ENCODE assay signal across 8 mouse cellular contexts in the genomic region with DNA sequence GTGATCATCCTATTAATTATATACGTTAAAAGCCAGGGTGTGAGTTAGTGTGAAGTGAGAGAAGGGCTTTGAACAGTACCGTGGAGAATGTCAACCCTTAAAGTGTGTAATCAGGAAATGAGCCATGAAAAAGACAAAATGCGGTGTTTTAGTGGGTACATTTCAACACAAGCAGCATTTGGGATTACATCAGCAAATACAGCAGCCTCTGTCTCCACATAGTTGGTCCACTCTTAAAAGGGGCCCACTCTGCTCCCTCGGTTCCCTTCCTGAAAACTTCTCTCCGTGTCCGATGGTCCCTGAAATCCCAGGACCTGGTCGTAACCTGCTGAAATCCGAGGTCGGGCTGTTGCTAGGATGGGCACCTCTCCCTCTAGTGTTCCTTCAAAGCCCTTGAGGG. TPM values are rescaled to one million over a fixed set of nuclear protein-coding genes. Genes with fewer than 3 reads are reported as not detected.
DNase-seq lines count a peak whose midpoint lies in the region; ATAC-seq and TF ChIP-seq lines count a peak whose summit lies in the region.

No protein-coding gene starts in this region.

- peaks cover 11% of the 10 kb centered on the region for H3K79me2 ChIP-seq in MEL (ENCODE audit: control insufficient read depth, insufficient read depth, low read length, poor library complexity)

- TF ChIP-seq RAD21 in MEL (IDR thresholded peaks at IDR 0.05; ENCODE audit: low read depth, low read length), result no peak

- H3K4me3 ChIP-seq in heart, embryonic 14.5 days (ENCODE audit: control insufficient read depth in 1 of 2, insufficient read depth in 1 of 2, low read depth in 1 of 2, low read length in 2 of 2), result peak overlapping the region; percentile 71 to 97
- H3K4me3 ChIP-seq in MEL (ENCODE audit: control insufficient read depth in 1 of 2, insufficient read depth in 1 of 2, low read depth in 2 of 2, low read length in 2 of 2), result peak overlapping the region; percentile 78 to 82
- H3K4me3 ChIP-seq in hindbrain, embryonic 12.5 days, result peak overlapping the region; percentile 85
- peak overlapping the region; percentile 82 for H3K4me3 ChIP-seq in midbrain, embryonic 11.5 days (ENCODE audit: low read depth, low read length)

- peak overlapping the region; percentile 27 to 88 for H3K27ac ChIP-seq in heart, embryonic 14.5 days (replicated peaks in 1 of 2; ENCODE audit: control insufficient read depth in 1 of 2, insufficient read depth in 1 of 2, low read depth in 2 of 2, low read length in 2 of 2)
- peak overlapping the region; percentile 92 for H3K27ac ChIP-seq in MEL (ENCODE audit: control insufficient read depth, low read depth, low read length)
- H3K27ac ChIP-seq in hindbrain, embryonic 12.5 days, result peak overlapping the region; percentile 45
- H3K27ac ChIP-seq in midbrain, embryonic 11.5 days (ENCODE audit: low read depth, low read length), result no peak overlapping the region; the same call in 1 of the 2 replicates

- peaks cover 0 to 14% of the 10 kb centered on the region in 2 experiments; a peak in 2 of 4 replicates for H3K4me1 ChIP-seq in heart, embryonic 14.5 days (ENCODE audit: control insufficient read depth in 2 of 2, insufficient read depth in 2 of 2, low read length in 2 of 2)
- peaks cover 4 to 10% of the 10 kb centered on the region in 2 experiments; a peak in 3 of 4 replicates for H3K4me1 ChIP-seq in MEL (ENCODE audit: control insufficient read depth in 1 of 2, insufficient read depth in 2 of 2, low read length in 2 of 2)
- peaks cover 9% of the 10 kb centered on the region for H3K4me1 ChIP-seq in hindbrain, embryonic 12.5 days
- peaks cover 10% of the 10 kb centered on the region for H3K4me1 ChIP-seq in midbrain, embryonic 11.5 days (ENCODE audit: control insufficient read depth, insufficient read depth, low read length)

- no peak for ATAC-seq in heart, embryonic 14.5 days (ENCODE audit: insufficient number of reproducible peaks, insufficient read depth, low FRiP score, low read depth)
- ATAC-seq in hindbrain, embryonic 12.5 days (ENCODE audit: low FRiP score), result peak; percentile 13
- ATAC-seq in midbrain, embryonic 11.5 days (ENCODE audit: low FRiP score), result peak; percentile 5

- H3K36me3 ChIP-seq in heart, embryonic 14.5 days (ENCODE audit: control insufficient read depth, insufficient read depth, low read length), result peaks cover 24% of the 10 kb centered on the region
- H3K36me3 ChIP-seq in MEL (ENCODE audit: control insufficient read depth in 1 of 2, insufficient read depth in 2 of 2, low read length in 2 of 2), result peaks cover 0 to 6% of the 10 kb centered on the region in 2 experiments; a peak in 3 of 4 replicates
- H3K36me3 ChIP-seq in hindbrain, embryonic 12.5 days, result peaks cover 18% of the 10 kb centered on the region; the same call in 1 of the 2 replicates
- peaks cover 7% of the 10 kb centered on the region for H3K36me3 ChIP-seq in midbrain, embryonic 11.5 days (ENCODE audit: control insufficient read depth, insufficient read depth, low read length)

- no peak for TF ChIP-seq CTCF in MEL (IDR thresholded peaks at IDR 0.05 in 2 of 3, conservative IDR thresholded peaks at IDR 0.05 in 1 of 3; ENCODE audit: control insufficient read depth in 1 of 3, insufficient read depth in 1 of 3, low read depth in 2 of 3, low read length in 3 of 3, poor library complexity in 1 of 3, severe bottlenecking in 1 of 3)

- H3K27me3 ChIP-seq in heart, embryonic 14.5 days (ENCODE audit: control insufficient read depth, insufficient read depth, low read length), result no peaks in the 10 kb centered on the region
- no peaks in the 10 kb centered on the region for H3K27me3 ChIP-seq in MEL (ENCODE audit: control insufficient read depth in 1 of 2, insufficient read depth in 2 of 2, low read length in 2 of 2)
- H3K27me3 ChIP-seq in hindbrain, embryonic 12.5 days, result no peaks in the 10 kb centered on the region
- H3K27me3 ChIP-seq in midbrain, embryonic 11.5 days (ENCODE audit: control insufficient read depth, insufficient read depth, low read length), result no peaks in the 10 kb centered on the region

- TF ChIP-seq EP300 in MEL (IDR thresholded peaks at IDR 0.05; ENCODE audit: low read depth in 1 of 2, low read length in 2 of 2), result no peak

- H3K9ac ChIP-seq in heart, embryonic 14.5 days (ENCODE audit: low read length), result peak overlapping the region; percentile 71
- peak overlapping the region; percentile 84 for H3K9ac ChIP-seq in MEL (ENCODE audit: control insufficient read depth, low read depth, low read length, poor library complexity, severe bottlenecking)
- H3K9ac ChIP-seq in hindbrain, embryonic 12.5 days, result peak overlapping the region; percentile 57
- peak overlapping the region; percentile 87 for H3K9ac ChIP-seq in midbrain, embryonic 11.5 days (ENCODE audit: low read length)

- 0 out of 4 replicates have a peak, but pooled peaks of 1 of the 2 experiments have one; percentile 20 for TF ChIP-seq POLR2A in MEL (IDR thresholded peaks at IDR 0.05; ENCODE audit: control insufficient read depth in 1 of 2, insufficient read depth in 1 of 2, low read depth in 1 of 2, low read length in 2 of 2, poor library complexity in 1 of 2)

- H3K9me3 ChIP-seq in heart, embryonic 14.5 days (ENCODE audit: control insufficient read depth, low read length), result no peaks in the 10 kb centered on the region
- H3K9me3 ChIP-seq in MEL (replicated peaks; ENCODE audit: insufficient read depth, low read length), result no peaks in the 10 kb centered on the region
- H3K9me3 ChIP-seq in hindbrain, embryonic 12.5 days (replicated peaks), result no peaks in the 10 kb centered on the region
- H3K9me3 ChIP-seq in midbrain, embryonic 11.5 days (ENCODE audit: control insufficient read depth, low read length), result no peaks in the 10 kb centered on the region

- 4% methylated on average over 9 of the region's 9 CpGs for WGBS in heart, embryonic 14.5 days
- WGBS in hindbrain, embryonic 12.5 days, result 2% methylated on average over 9 of the region's 9 CpGs
- WGBS in midbrain, embryonic 11.5 days, result 6% methylated on average over 9 of the region's 9 CpGs

- peak overlapping the region; percentile 88 for H3K4me2 ChIP-seq in heart, embryonic 14.5 days (ENCODE audit: low read length)
- H3K4me2 ChIP-seq in hindbrain, embryonic 12.5 days (replicated peaks), result peak overlapping the region; percentile 70
- peak overlapping the region; percentile 76 for H3K4me2 ChIP-seq in midbrain, embryonic 11.5 days

- intact Hi-C loops in heart, postnatal 25 days (cut with DNase I), result loop anchor here (2.0 kb wide), 2 partner anchors 47 to 87 kb away; partner anchors contain the start of gene Metap1

- DNase-seq in heart, postnatal 25 days (ENCODE audit: low spot score), result no peak
- no peak for DNase-seq in MEL (ENCODE audit: low read depth, low spot score)
- DNase-seq in midbrain, embryonic 11.5 days (ENCODE audit: low spot score, missing footprints), result no peak
- no peak for DNase-seq in adrenal gland, postnatal 14 days
- DNase-seq in adrenal gland, adult (ENCODE audit: inconsistent age in 2 of 2, low spot score in 1 of 2), result no peak
- DNase-seq in left cerebral cortex, adult 11 months (ENCODE audit: low spot score), result no peak

TF ChIP-seq in MEL, 35 proteins besides CTCF, POLR2A, EP300 and RAD21:
- TF ChIP-seq TCF12 (IDR thresholded peaks at IDR 0.05; ENCODE audit: low read depth, low read length), result no peak
- TF ChIP-seq ZNF384 (IDR thresholded peaks at IDR 0.05; ENCODE audit: low read depth, low read length), result no peak
- no peak for TF ChIP-seq CHD1 (IDR thresholded peaks at IDR 0.05; ENCODE audit: low read depth, low read length)
- 0 out of 2 replicates have a peak, but pooled peaks have one; percentile 1 for TF ChIP-seq SMC3 (IDR thresholded peaks at IDR 0.05; ENCODE audit: low read depth, low read length)
- no peak for TF ChIP-seq JUND (IDR thresholded peaks at IDR 0.05; ENCODE audit: low read depth, low read length)
- TF ChIP-seq BHLHE40 (IDR thresholded peaks at IDR 0.05; ENCODE audit: borderline replicate concordance, low read depth, low read length), result peak; percentile 3; the same call in 1 of the 2 replicates
- no peak for TF ChIP-seq MYB (IDR thresholded peaks at IDR 0.05; ENCODE audit: low read depth, low read length)

RNA-seq across cellular contexts. Expression of gene Adh5, which starts 0.7 kb away (rescaled TPM):
- polyA plus RNA-seq in heart, embryonic 14.5 days (2014; fragmentation: Nextera tagmentation; extraction: Ambion mirVana), result 171 and 179 TPM in 2 replicates
- total RNA-seq in heart, postnatal 25 days (2021), result 10 to 100 TPM; 89.9 to 90.2 TPM
- 127 and 128 TPM in 2 replicates for total RNA-seq in MEL (2012; rRNA removed)
- 100 to 1,000 TPM; 187 to 351 TPM for polyA plus RNA-seq in MEL (2012; ENCODE audit: insufficient read depth in 1 of 2, insufficient read length in 2 of 2, low read depth in 1 of 2, low replicate concordance in 2 of 2, missing spikeins in 1 of 2)
- polyA plus RNA-seq in hindbrain, embryonic 12.5 days (2016; fragmentation: Nextera tagmentation; extraction: Ambion mirVana), result 217 and 224 TPM in 2 replicates
- polyA plus RNA-seq in midbrain, embryonic 11.5 days (2014; fragmentation: Nextera tagmentation; extraction: Ambion mirVana), result 279 and 283 TPM in 2 replicates
- total RNA-seq in adrenal gland, postnatal 14 days (2021), result 180 and 201 TPM in 2 replicates

RNA-seq across cellular contexts. Expression of gene Adh4, which starts 26.9 kb away (rescaled TPM):
- polyA plus RNA-seq in heart, embryonic 14.5 days (2014; fragmentation: Nextera tagmentation; extraction: Ambion mirVana), result not detected in 2 replicates
- total RNA-seq in heart, postnatal 25 days (2021), result not detected
- total RNA-seq in MEL (2012; rRNA removed), result not detected in 2 replicates
- polyA plus RNA-seq in MEL (2012; ENCODE audit: insufficient read depth in 1 of 2, insufficient read length in 2 of 2, low read depth in 1 of 2, low replicate concordance in 2 of 2, missing spikeins in 1 of 2), result not detected
- not detected in 2 replicates for polyA plus RNA-seq in hindbrain, embryonic 12.5 days (2016; fragmentation: Nextera tagmentation; extraction: Ambion mirVana)
- polyA plus RNA-seq in midbrain, embryonic 11.5 days (2014; fragmentation: Nextera tagmentation; extraction: Ambion mirVana), result not detected in 2 replicates
- 1.6 and 13.8 TPM in 2 replicates for total RNA-seq in adrenal gland, postnatal 14 days (2021)

RNA-seq across cellular contexts. Expression of gene Metap1, which starts 47.1 kb away (rescaled TPM):
- polyA plus RNA-seq in heart, embryonic 14.5 days (2014; fragmentation: Nextera tagmentation; extraction: Ambion mirVana), result 46.1 and 49.1 TPM in 2 replicates
- 10 to 100 TPM; 36.7 to 39.3 TPM for total RNA-seq in heart, postnatal 25 days (2021)
- 71.0 and 73.1 TPM in 2 replicates for total RNA-seq in MEL (2012; rRNA removed)
- 10 to 100 TPM; 57.4 to 96.3 TPM for polyA plus RNA-seq in MEL (2012; ENCODE audit: insufficient read depth in 1 of 2, insufficient read length in 2 of 2, low read depth in 1 of 2, low replicate concordance in 2 of 2, missing spikeins in 1 of 2)
- 46.4 and 47.5 TPM in 2 replicates for polyA plus RNA-seq in hindbrain, embryonic 12.5 days (2016; fragmentation: Nextera tagmentation; extraction: Ambion mirVana)
- polyA plus RNA-seq in midbrain, embryonic 11.5 days (2014; fragmentation: Nextera tagmentation; extraction: Ambion mirVana), result 49.2 and 53.7 TPM in 2 replicates
- 50.5 and 54.4 TPM in 2 replicates for total RNA-seq in adrenal gland, postnatal 14 days (2021)
